Mouse (Mus musculus) urinary bladder, postnatal 36 days (tissue): ENCODE measurements around the gene Khk.

Experiments
- DNase-seq, 2 experiments: peaks; one replicate each; pipeline ENCODE4 v3.0.0; 2022; ENCODE audit warnings: low spot score in 2 of 2, mixed read lengths in 1 of 2

The Khk gene

GRCm38 (mm10) chr5:30934725-30935461 is 13.7 kb downstream of the Khk start:
- no peak for DNase-seq

GRCm38 (mm10) chr5:30943004-30943403 is 21.8 kb downstream of the Khk start:
- no peak for DNase-seq

DNA sequence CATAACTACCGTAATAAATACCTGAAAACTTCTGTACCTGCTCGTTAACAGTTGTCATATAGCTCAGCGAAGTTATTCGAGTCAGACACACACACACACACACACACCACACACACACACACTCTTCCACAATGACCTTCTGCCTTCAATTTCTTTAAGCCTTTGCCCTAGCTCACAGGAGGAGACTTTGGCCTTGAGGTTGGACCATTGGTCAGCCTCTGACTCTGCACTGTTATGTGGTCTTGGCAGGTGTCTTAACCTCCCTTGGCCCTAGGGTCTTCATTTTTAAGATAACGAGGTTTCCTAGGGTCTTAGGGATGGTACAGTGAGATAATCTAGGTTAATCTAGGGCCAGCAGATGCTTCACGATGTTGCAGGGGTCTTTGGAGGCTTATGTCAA is 23.1 kb downstream of the Khk start:
- DNase-seq: no peak

- DNase-seq: peak; percentile 52 to 66
Observed at GRCm38 (mm10) chr5:30944956-30945781, 23.9 kb downstream of the Khk start, which contains the start of gene Cgref1. Cgref1 (minus strand) TSS chr5:30945591.

DNA sequence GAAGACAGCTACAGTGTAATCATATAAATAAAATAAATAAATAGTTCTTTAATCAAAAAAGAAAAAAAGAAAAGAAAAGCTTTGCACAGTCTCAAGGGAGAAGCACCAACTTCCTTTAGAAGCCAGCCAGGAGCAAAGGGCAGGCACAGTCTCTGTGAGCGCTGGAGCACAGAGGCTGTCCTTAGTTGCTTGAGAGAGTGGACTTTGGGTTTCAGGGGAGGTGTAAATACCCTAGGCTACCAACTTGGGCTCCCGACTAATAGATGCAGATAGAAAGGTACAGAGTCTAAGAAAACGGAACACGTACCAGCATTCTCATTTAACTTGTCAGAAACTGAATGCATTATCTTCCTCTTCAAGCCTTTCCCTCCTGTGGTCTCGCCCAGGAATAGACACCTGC is 27.4 kb downstream of the Khk start:
- DNase-seq: no peak

DNA sequence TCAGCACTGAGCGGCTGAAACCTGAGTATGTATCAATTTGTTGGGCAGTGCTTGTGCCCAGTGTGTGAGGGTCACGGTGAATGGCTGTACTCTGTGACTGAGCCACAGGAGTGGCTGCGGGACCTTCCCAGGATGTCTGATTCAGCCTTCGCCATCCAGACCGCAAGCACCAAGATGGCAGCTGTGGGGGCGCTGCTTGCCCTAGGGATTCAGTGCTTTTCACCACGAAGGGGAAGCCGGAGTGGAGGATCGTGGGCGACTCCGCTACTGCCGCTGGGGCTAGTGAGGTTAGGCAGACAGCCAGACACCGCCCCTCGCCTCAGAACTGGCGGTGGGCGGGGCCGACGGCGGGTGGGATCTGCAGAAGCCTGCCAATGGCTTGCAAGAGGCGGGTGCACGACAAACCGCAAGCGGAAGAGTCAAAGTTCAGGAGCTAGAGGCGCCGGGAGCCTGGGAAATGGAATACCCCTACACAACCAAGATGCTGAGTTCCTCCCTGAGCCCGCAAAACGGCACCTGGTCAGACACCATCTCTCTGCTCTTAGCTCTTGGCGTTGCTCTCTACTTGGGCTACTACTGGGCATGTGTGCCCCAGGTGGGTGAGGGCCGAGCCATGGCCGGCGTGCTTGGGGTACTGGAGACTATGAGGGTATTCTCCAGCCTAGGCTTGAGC is 28.6 kb downstream of the Khk start:
- DNase-seq: peak; percentile 82 to 93

DNA sequence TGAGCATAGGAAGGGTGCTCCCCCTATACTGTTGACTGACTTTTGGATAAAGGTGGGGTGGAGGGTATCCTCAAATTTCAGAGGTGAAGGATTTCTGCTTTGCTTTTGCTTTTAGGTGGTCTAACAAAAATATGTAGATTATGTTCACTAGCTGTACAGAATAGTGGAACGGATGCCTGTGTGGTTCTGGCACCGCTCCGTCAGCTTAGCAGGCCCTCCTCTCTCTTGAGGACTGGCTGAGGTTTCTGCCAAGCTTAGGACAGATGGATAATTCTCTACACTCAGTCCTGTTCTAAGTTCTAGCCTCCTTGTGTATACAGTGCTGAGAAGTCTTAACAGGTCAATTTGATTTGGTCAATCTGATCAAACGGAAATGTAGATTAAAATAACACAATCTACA is 29.2 kb downstream of the Khk start:
- DNase-seq: no peak

- no peak for DNase-seq
Observed at GRCm38 (mm10) chr5:30950922-30951321, 29.7 kb downstream of the Khk start.

DNA sequence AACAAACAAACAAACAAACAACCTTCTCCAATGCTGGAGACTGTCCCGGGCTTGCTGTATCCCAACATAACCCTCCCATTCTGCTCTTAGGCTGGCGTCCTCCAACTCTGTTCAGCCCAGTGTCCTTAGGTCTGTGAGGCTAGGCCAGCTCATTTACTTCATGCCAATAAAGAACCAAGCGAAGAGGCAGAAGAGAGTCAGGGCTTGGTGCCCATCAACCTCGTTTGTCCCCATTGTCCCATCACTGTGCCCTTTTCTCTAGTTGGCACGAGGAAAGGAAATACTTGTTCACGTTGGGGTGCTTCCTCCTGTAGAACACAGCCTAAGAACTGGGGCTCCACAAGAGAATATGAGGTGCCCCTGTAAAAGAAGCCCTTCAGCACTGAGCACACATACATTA is 30.5 kb downstream of the Khk start:
- no peak for DNase-seq

DNA sequence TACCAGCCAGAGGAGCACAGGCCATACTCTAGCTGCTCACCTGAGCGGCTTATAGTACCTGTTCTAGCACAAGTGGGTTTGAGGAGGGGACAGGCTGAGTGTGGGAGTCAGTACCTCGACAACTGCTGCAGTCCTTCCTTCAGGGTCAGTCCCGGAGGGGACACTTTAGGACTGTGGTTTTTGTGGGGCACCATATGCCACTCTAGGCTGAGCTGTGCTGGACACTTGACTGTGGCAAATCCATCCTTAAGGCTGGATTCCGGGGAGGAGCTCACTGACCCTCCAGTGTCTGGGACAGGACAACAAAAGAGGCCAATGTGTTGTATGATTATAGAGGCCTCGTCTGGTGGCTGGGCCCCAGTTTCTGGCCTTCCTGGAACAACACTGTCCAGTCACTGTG is 31.3 kb downstream of the Khk start:
- no peak for DNase-seq

- no peak for DNase-seq
Observed at GRCm38 (mm10) chr5:30954065-30954464, 32.8 kb downstream of the Khk start.

- DNase-seq: no peak
Observed at GRCm38 (mm10) chr5:30954556-30954955, 33.3 kb downstream of the Khk start.

DNA sequence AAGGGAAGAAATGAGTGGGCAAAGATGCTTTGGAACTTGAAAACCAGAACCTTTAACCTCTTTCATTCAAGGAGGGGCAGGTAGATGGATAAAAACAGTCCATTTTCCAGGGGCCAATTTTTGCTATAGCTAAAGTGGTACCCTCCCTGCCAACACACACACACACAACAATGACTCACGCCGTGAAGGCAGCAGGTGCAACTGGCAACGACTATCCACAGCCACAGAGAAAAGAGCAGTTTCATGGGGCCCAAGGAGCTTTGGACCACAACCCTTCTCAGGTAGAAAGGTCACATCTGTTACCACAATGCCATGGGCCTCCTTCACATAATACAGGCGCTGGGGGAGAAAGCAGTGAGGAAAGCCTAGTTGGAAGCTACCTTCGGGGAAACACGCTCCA is 34.5 kb downstream of the Khk start:
- DNase-seq: no peak

- DNase-seq: no peak
Observed at GRCm38 (mm10) chr5:30957891-30958290, 36.7 kb downstream of the Khk start.

- no peak for DNase-seq
Observed at GRCm38 (mm10) chr5:30959198-30959854, 38.1 kb downstream of the Khk start.

DNA sequence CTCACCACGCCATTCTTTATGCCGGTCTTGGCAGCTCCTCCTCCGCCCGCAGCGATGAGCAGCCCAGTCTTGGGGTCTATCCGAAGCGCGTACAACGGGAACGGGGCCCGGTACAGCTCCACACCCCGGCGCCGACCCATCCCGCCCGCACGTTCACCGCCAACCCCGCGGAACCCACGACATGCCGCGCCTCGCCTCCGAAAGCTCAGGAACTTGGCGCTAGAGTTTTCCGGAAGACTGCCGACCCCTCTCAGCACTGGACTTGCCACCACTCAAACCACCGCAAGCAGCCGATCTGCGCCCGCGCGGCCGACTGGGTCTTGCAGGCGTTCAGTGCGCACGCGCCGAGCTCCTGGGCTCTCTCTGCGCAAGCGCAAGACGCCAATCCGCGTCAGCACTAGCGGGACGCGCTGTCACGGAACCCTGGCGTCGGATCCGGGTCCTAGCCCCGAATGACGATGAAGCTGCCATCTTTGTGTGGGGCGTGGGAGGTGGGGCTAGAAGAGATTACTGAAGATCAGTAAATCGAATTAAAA is 38.8 kb downstream of the Khk start, which contains the start of gene Preb:
Gene Preb, minus strand, starts transcription at position 396 of the 536 bp plus-strand sequence.
- peak; percentile 96 to 99 for DNase-seq

DNA sequence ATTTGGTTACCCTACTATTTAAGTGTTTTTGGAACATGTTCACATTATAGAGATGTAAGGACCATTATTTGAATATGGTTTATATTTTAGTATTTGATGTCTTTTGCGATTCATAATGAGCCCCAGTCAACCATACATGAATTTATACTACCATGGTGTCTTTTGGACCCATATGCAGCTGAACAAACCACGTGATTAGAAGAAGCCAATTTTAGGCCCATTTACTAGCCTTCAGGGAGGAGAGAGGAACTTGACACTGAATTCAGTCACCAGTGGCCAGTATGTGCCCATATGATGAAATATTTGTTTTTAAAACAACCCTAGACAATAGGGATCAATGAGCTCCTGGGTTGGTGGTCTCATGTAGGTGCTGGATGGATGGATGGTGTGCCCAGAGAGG is 39.6 kb downstream of the Khk start:
- DNase-seq: no peak

GRCm38 (mm10) chr5:30961545-30962505 is 40.6 kb downstream of the Khk start:
- DNase-seq: no peak

GRCm38 (mm10) chr5:30963916-30964315 is 42.7 kb downstream of the Khk start:
- no peak for DNase-seq

DNA sequence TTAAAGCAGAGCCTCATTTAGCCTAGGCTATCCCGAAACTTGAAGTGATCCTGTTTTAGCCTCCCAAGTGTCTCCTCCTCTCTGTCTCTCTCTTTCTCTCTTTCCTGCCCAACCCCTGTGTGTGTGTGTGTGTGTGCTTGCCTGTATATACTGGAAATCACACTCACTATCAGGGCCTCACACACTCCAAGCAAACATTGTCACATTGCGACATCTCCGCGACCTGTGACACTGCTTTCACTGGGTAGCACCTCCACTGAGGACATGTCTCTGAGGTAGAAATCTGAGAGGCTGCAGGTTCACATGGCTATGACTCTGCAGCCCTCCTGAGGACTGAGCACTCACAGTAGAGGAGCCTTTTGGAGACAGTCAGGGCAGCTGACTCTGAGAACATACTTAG is 45.0 kb downstream of the Khk start:
- DNase-seq: no peak
